Mouse (Mus musculus) CD8-positive naive resting alpha-beta T cell, adult 2 months (primary cell): ENCODE measurements at regions not wholly inside any gene's neighbourhood (a gene's known extent, or its start where the extent isn't known, plus 50 kb on each side); places are given as distances from the start of the nearest gene placed in this dataset.
"Not testable (repeated sequence)": the region's sequence is repeated elsewhere in the genome, so short reads cannot be mapped to it uniquely, and the experiment has no call there.

Experiments used
- DNase-seq, 2 experiments: peaks; one replicate each; pipeline ENCODE4 v3.0.0; 2022; ENCODE audit warnings: low read depth in 2 of 2, low spot score in 2 of 2

DNA sequence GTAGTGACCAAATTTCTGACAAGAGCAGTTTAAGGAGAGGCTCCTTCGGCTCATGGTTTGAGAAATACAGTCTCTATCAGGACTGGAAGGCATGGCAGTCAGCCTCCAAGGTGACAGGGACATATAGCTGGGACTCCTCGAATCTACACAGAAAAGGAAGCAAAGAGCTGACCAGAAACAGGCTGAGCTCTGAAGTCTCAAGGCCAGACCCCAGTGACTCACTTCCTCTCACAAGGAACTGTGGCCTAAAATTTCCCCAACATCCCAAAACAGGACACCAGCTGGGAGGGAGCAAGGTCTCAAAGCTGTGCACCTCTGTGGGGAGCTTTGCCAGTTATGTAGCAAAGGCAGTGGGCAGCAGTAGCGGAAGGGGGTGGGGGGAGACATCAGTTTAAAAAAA is 110.7 kb downstream of the Sox4 start:
- DNase-seq = no peak

DNA sequence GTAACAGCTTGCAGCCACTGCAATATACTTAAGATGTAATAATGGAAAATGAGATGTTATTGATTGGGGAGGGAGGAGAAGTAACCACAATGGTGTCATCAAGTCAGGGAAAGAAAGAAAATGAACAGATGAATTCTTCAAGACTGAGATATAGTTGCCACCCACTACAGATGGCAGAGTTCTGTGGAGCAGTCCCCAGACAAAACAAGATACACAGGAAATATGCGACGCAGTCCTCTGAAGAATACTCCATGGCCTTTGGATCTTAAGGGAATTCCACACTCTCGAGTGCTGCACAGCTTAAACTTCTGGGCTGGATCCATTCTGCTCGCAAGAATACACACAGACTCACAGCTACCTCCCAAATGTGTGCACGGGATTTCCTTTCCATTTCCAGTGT is 113.4 kb downstream of the Sox4 start:
- DNase-seq = no peak

DNA sequence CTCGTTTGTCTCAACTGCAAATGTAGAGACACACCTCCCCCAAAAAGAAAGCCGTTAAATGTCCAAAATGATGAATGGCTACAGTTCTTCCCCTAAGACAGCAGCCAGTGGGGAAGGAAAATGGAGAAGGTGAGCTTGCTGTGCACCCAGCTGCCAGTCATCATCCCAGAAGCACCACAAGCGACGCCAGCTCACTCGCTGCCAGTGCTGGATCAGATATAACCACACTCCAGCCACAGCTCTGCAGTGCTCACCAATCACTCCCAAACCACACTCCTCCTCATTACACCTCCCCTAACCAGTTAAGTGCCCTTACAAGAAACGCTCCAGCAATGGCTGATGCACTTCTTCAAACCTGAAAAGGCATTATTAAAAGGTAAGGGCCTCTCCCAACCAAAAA is 114.4 kb downstream of the Sox4 start:
- DNase-seq = no peak

DNA sequence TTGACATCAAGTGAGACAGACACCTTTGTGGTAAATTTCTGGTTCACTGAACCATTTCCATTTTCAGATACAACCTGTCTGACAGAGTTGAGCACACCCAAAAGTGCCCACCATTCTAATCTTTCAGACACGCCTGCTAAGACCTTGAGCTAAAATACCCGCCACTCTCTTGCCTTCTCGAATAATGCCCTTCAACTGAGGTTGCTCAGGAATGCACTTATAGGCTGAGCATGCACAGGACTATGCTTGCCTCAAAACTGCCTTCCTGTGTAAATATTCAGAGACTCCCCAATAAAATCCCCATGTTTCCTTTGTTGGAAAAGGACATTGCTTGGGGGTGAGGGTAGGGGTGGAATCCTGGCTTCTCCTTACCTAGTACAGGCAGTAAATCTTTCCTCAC is 115.3 kb downstream of the Sox4 start:
- no peak for DNase-seq

DNA sequence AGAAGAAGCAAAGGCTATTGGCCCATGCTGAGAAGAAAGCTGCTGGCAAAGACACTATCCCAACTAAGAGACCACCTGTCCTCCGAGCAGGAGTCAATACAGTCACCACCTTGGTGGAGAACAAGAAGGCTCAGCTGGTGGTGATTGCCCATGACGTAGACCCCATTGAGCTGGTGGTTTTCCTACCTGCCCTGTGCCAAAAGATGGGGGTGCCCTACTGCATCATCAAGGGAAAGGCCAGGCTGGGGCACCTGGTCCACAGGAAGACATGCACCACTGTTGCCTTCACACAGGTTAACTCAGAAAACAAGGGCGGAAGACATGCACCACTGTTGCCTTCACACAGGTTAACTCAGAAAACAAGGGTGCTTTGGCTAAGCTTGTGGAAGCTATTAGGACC is 116.3 kb downstream of the Sox4 start:
- not testable (repeated sequence) for DNase-seq

DNA sequence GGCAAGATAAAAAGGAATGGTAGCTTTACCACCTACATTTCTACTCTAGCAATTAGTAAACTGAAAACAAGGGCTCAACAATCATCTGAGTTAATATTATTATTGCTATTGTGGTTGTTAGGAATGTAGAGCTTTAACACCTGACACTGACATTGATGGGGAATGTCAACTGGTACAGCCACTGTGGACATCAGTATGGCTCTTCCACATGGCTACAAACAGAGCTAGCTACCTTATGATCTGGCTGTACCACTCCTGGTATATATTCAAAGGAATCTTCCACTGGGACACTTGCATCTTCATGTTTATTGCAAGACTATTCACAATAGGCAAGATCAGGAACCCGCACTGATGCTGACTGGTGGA is 119.8 kb downstream of the Sox4 start:
- no peak for DNase-seq

DNA sequence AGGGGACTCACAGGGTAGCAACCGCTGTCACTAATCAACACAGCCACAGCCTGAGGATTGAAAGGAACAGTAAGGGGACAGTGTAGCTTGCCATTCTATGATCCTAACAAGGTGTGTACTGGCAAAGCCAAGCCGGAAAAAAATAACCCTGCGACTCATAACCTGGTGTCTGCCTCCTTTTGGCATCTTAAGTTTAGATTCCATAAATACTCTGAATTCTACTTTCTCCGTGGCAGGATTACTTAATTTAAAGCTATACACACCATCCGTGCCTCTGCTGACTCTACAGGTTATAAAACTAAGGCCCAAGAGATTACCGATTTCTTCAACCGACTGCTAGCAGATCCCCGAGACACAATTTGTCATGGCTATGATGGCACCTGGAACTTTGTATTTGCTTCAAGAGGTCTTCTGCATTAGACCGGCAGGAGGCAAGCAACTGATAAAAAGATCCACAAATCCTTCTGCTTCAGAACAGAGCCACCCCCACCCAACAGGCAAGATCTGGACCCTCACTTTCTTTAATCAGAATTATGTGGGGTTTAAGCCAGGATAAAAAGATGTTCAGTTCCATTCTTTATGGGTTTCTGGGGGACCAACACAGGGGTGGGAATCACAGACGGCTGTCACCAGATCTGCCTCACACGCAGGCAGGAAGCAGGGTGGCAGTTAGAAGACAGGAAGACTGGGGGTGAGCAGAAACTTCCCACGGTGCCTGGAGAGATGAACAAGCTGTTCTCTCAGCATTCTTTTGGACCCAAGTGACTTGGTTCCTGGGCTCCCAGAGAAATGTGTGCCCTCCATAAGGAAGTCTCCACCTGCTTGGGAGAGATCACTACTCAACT is 120.4 kb downstream of the Sox4 start:
- DNase-seq = peak; percentile 4 to 30

DNA sequence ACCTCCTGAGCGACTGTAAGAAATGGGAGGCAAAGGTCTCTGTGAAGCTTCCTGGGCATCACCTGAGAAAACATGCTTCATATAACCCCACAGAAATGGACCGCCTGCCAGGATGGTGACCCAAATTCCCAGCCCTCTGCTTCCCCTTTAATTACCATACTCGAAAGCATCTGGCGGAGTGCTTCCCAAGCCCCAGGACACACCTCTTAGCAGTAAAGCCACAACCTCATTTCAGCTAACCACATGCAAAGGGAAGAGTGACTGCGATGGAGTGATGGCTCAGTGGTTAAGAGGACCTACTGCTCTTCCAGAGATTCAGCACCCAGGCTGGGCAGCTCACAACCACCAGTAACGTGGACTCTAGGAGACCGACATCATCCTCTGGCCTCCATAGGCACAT is 127.2 kb downstream of the Sox4 start:
- no peak for DNase-seq

DNA sequence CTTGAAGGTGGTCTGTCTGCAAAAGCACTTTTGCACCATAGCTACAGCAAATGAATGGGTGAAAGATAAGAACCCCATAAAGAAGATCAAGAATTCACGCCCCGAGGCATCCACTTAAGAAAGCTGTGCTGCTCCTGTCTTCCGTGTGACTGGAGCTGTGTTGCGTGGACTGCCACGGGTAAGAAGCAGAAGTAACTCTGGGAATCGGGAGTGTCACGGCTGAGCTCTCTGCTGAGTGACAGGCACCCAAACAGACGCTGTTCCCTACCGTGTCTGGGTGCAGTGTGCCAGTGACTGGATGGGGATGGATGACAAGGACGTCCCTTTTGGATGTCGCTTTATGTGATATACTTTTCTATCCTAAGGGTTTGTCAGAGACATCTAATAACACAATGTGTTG is 129.5 kb downstream of the Sox4 start:
- DNase-seq = no peak

DNA sequence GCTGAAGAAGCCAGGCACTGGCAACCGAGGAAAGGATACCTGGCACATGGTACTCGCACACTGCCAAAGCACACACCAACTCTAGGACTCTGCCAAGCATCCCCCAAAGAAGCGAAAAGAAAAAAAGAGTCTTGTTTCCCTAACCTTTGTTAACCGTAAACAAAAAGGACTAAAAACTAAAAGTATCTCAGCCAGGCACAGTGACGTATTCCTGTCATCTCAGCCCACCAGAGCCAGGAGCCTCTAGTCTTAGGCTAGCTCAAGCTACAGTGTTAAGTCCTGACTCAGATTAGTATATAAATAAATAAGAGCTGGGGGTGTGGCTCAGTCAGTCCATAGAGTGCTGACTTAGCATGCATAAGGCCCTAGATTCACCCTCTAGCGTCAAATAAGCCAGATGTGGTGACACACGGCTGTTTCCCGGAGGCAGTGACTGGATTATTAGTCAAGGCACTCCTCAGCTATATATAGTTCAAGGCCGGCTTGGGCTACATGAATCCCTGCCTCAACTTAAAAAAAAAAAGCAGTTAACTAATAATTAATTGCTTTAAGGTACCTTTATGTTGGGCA is 130.1 kb downstream of the Sox4 start:
- DNase-seq = no peak

DNA sequence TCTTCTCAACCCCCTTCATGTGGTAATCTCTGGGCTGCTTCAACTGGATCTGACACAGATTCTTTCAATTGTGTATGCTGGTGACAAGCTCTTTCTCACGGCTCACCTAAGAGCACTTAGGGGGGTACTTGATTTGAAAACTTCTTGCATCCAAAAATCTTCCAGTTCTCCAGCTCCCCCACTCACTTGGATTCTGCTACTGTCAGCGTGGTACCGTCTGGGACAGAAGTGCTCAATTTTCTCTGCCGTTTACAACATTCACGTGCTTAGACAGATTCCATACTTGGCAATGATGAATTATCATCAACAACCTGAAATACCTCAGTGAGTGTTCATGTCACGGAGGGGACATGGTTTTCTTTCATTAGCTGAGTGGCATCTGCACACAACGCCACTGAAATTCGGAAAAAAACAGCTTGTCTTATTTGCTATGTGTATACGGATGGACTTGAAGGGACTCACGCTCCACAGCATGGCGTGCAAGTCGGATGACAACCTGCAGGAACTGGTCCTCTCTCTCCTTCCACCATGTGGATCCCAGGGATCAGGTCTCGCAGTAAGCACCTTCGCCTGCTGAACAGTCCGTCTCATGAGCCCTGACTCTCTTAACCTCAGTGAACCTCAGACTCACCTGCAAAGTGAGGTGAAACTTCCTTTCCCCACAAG is 132.5 kb downstream of the Sox4 start:
- no peak for DNase-seq

DNA sequence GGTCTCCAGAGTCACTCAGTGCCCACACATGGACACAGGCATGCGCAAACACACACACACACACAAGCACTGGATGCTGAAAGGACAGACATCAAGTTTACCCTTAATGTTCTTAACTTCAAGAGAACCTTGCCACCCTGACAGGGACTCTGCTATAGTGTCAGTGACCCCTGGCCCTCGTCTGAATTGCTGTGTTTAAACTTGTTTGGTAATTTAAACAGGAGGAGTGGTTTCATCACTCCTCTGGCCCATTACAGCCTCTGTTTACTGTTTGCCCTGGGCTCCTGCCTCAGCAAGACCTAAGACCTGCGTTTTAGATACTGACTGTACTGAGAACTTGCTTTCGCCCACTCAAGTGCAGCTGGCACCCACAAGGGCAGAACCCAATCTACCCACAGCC is 139.4 kb downstream of the Sox4 start:
- no peak for DNase-seq

DNA sequence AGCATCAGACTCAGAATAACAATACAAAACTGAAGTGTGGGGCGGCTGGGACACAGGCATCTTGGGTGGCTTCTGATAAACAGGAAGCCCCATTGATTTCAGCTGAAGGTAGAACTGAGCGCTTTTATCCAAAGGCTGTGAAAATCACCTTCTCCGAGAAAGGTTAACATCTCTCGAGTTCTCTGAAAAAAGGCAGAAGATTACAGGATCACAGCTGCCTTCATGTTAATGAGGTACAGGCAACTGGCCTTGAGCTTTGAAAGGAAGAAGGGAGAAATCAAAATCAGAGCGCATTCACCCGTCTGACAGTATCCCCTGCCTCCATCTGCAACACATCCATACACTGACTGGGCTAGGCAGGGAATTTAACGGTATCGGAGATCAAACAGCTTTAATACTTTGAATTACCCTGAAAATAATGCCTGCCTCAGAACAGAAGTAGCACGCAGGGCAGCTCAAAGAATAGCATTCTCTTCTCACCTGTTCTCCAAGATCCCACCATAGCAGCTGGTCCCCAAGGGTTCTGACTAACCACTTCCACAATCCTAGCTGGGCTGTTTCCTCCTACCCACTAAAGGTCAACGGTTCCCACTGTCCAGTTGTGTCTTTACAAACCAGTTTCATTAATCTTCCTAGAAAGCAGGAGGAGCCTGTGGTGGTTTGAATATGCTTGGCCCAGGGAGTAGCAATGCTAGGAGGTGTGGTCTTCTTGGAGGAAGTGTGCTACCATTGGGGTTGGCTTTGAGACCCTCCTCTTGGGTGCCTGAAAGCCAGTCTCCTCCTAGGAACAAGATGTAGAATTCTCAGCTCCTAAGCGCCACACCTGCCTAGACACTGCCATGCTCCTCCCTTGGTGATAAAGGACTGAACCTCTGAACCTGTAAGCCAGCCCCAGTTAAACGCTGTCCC is 141.6 kb downstream of the Sox4 start:
- DNase-seq = no peak

DNA sequence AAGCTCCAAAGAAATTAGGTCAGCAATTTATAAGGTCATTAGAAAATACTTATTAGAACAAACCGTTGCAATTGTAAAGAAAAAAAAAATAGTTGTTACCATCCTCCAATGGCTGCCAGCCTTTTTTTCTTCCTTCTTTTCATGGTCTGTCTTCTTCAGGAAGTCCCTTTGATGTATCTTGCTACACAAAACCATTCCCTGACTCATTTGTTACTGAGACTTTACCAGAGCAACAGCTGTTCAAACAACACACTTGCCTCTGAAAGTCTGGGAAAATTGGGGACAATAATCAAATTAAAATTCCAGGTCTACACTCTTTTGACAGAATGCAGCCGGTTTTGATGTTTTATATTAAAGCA is 142.5 kb downstream of the Sox4 start:
- DNase-seq = no peak

DNA sequence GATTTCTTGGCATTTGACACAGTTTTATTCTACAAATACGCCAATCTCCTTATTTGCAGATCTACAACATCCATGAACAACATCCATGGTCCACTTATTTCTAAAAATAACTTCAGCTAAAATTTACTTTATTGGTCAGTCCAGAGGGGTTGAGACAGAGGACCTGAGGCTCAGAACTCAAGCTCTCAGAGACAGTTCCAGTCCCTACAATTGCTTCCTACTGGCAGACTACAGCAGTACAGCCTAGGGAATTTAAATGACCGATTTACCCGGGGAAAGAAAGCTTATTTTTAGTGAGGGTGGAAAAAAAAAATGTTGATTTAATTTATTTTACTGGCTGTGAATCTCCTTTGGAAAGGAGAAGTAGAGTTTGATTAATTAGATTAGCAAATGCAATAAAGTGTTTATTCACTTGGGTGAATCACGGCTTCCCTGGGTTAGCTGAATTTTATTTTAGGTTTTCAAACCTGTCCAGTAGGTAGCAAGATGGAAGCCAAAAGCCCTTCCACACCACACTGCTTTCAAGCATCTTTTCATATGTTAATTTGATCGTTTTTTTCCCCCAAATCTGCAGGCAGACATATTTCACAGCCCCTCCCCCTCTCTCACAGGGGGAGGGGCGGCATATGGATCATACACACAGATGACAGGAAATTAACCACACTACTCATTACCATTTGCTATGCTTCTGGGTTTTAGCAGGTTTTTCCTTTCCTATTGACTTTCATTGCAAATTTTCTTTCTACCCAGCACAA is 143.0 kb downstream of the Sox4 start:
- no peak for DNase-seq

DNA sequence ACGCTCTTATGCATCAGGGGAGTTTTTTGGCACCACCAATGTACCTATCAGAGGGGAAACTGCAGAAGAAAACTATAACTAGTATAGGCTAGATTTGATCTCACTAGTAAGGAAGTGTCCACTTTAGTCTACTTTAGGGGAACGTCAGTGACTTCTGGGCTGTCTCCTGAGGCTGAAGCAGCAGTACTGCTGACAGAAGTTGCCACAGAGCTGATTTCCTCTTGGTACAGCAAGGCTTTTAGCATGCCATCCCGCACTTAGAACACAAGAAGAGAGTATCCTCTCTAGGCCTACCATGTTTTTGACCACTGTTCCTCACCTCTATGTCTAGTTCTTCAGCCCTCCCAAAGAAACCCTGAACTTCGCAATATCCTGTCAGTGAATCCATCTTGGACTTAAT is 148.2 kb downstream of the Sox4 start:
- DNase-seq = no peak

DNA sequence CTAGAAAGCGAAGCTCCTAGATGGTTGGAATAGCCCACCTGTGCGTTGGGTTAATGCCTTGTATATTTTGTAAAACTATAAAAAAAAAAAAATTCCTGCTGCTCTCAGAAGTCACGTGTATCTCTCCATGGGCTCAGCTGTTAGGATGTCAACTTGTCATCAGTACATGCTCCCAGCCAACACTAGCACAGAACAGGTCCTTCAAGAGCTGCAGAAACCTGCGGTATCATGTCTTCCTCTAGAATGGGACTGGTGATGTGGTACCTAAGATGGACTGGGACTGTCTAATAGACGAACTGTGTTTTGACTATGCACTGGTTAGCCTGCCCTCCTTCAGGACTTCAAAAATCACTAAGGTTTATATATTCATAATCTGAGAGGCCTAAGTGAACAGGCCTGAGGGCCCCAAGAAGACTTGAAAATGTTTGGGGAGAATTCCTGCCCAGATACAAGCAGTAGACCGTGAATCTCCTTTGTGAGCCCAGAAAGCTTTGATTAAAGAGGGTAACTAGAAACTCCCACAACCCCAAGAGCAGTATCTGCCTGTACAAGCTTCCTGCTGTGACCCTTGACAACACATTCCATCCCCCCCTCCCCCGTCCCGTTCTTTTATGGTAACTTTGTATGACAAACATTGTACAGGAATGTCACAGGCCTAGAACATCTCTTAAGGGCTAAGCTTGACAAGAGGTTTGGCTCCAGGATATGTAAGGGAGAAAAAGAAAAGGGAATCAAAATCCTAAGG is 152.1 kb downstream of the Sox4 start:
- no peak for DNase-seq

DNA sequence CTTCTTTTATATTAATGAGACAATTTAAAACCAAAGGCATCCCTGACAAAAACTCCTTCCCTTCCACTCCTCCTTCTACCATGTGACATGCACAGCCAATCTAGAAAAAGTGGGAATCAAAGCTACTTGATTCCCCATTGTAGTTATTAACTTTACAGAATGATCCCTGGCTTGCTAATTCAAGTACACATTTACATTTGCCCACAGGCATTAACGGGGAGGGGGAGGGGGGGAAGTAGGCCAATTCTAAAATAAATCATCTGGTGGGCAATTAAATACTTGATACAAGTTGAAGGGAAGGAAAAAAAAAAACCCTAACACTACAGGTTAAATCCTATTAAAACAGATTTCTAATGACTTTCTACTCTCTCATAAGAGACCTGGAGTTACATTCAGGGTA is 152.8 kb downstream of the Sox4 start:
- DNase-seq = no peak

DNA sequence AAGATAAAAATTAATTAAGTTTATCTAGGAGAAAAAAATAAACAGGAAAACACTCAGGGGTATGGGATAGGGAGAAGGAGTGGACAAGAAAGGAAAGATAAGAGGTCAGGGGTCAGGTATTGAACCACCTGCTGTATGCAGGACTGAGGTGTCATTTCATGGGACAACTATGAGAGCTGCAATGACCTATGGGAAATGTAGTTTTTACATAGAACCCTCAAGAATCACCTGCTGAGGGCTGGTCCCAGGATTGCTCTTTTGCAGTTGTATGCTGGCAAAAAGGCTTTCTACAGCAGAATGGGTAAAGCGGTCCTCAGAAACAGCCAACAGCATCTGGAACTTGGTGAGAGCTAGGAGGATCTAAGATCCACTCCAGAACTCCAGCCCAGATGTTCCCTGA is 154.0 kb downstream of the Sox4 start:
- no peak for DNase-seq
